Mouse (Mus musculus): Measurements from ENCODE around the gene Mical3. TPM values are rescaled to one million over a fixed set of nuclear protein-coding genes. Genes with fewer than 3 reads are reported as not detected.

Mical3 gene
- polyA plus RNA-seq (2014; fragmentation: Illumina TruSeq; extraction: RNeasy Lipid Tissue Mini Kit (QIAGEN cat#74804); ENCODE audit: low read depth, low replicate concordance), result 69.1 TPM

GRCm38 (mm10) chr6:121130773-121131172 lies at the start of gene Mical3:
TSS of gene Mical3 (minus strand) at chr6:121130999.

GRCm38 (mm10) chr6:120916074-120916971 lies 214.5 kb downstream of the Mical3 start, which contains the start of gene Bid:
TSS of gene Bid (minus strand) at chr6:120916853.

Other genes starting within 250 kb of the Mical3 start
- gene Bid, start 214.1 kb downstream of the Mical3 start, polyA plus RNA-seq (2014; fragmentation: Illumina TruSeq; extraction: RNeasy Lipid Tissue Mini Kit (QIAGEN cat#74804); ENCODE audit: low read depth, low replicate concordance), result 1.6 TPM
- 6.2 TPM for gene Pex26, start 52.7 kb upstream of the Mical3 start, polyA plus RNA-seq (2014; fragmentation: Illumina TruSeq; extraction: RNeasy Lipid Tissue Mini Kit (QIAGEN cat#74804); ENCODE audit: low read depth, low replicate concordance)
- gene Tuba8, start 79.7 kb upstream of the Mical3 start, polyA plus RNA-seq (2014; fragmentation: Illumina TruSeq; extraction: RNeasy Lipid Tissue Mini Kit (QIAGEN cat#74804); ENCODE audit: low read depth, low replicate concordance), result 123 TPM
- 5.1 TPM for gene Usp18, start 114.9 kb upstream of the Mical3 start, polyA plus RNA-seq (2014; fragmentation: Illumina TruSeq; extraction: RNeasy Lipid Tissue Mini Kit (QIAGEN cat#74804); ENCODE audit: low read depth, low replicate concordance)
- gene Slc6a13, start 169.2 kb upstream of the Mical3 start, polyA plus RNA-seq (2014; fragmentation: Illumina TruSeq; extraction: RNeasy Lipid Tissue Mini Kit (QIAGEN cat#74804); ENCODE audit: low read depth, low replicate concordance), result 0.29 TPM
- not detected for gene Slc6a12, start 212.1 kb upstream of the Mical3 start, polyA plus RNA-seq (2014; fragmentation: Illumina TruSeq; extraction: RNeasy Lipid Tissue Mini Kit (QIAGEN cat#74804); ENCODE audit: low read depth, low replicate concordance)

All from heart, adult 10 weeks (tissue).